Mouse (Mus musculus): ENCODE data around the gene Usp15.

- TF ChIP-seq CTCF (IDR thresholded peaks at IDR 0.05; ENCODE audit: borderline replicate concordance, extremely low read depth, insufficient read depth, insufficient read length) (no peak), POLR2A (IDR thresholded peaks at IDR 0.05; ENCODE audit: borderline replicate concordance, extremely low read depth, insufficient read depth, insufficient read length, poor library complexity, severe bottlenecking) (no peak)
Observed at GRCm38 (mm10) chr10:123208336-123208735, 11.5 kb upstream of the Usp15 start.
